Mouse (Mus musculus): ENCODE results near the gene Ms4a6b. TPM values are rescaled to one million over a fixed set of nuclear protein-coding genes. Genes with fewer than 3 reads are reported as not detected.
"Not testable (repeated sequence)": the region's sequence is repeated elsewhere in the genome, so short reads cannot be mapped to it uniquely, and the experiment has no call there.

The Ms4a6b gene
- polyA plus RNA-seq, 1 experiment from 2014 or later = 5.0 TPM

DNA sequence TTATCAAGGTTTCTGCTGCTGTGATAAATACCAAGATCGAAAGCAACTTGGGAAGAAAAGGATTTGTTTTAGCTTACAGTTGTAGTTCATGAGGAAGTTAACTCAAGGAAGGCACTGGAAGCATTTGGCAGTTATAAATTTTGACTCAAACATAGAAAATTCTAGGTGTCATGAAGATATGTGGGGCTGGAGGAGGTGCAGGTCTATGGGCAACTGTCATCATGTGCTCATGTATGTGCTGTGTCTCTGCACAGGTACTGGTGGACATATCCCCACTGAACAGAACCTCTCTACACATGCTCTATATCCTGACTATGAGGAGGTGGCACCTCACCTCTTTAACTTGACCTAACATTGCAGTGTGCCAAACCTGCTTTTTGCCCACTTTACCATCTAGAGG, 29.7 kb upstream of the Ms4a6b start:
- H3K27me3 ChIP-seq (ENCODE audit: control insufficient read depth, insufficient read depth, low read length) = no peaks in the 10 kb centered on the region
- no peak overlapping the region for H3K4me2 ChIP-seq (replicated peaks; ENCODE audit: low read depth, low read length)
- no peaks in the 10 kb centered on the region for H3K9me3 ChIP-seq (ENCODE audit: control insufficient read depth, low read length)
- H3K9ac ChIP-seq (ENCODE audit: low read depth, low read length) = no peak overlapping the region
- no peak overlapping the region for H3K4me3 ChIP-seq (ENCODE audit: low read depth, low read length)
- no peak for ATAC-seq (ENCODE audit: low FRiP score)
- DNase-seq (ENCODE audit: low spot score) = no peak
- H3K27ac ChIP-seq (ENCODE audit: low read depth, low read length) = no peak overlapping the region
- 90% methylated on average over 1 of the region's 1 CpGs for WGBS
- no peaks in the 10 kb centered on the region for H3K36me3 ChIP-seq (ENCODE audit: control insufficient read depth, insufficient read depth, low read length)
- H3K4me1 ChIP-seq (replicated peaks; ENCODE audit: control insufficient read depth, insufficient read depth, low read length) = no peaks in the 10 kb centered on the region

DNA sequence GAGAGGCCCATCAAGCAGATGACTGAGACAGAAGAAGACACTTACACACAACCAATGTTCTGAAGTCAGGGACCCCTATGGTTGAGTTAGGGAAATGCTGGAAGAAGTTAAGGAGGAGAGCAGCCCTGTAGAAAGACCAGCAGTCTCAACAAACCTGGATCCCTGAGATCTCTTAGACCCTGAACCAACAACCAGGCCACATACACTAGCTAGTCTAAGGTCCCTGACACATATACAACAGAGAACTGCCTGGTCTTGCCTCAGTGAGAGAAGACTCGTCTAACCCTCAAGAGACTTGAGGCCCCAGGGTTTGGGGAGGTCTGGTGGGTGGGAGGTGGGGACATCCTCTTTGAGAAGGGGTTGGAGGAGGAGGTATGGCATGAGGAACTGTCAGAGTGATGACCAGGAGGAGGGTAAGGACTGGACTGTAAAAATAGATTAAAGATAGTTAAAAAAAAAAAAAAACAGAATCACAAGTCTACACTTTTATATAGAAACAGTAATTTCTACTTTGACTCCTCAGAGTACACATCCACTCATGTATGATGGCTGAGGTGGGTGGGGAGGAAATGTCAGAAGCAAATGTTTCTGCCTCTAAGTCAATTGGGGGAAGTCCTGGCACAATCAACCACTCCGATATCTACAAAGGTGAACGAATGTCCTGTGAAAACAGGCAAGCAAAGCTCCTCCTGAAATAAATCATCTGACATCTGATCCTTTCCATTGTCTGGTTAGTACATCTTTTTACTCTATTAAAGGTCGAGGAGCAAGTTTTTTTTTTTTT, 24.7 kb upstream of the Ms4a6b start:
- Histone ChIP-seq H3K4me3 (ENCODE audit: low read depth, low read length) (no peak overlapping the region), H3K27ac (ENCODE audit: low read depth, low read length) (no peak overlapping the region), H3K9me3 (ENCODE audit: control insufficient read depth, low read length) (no peaks in the 10 kb centered on the region), H3K4me1 (replicated peaks; ENCODE audit: control insufficient read depth, insufficient read depth, low read length) (no peaks in the 10 kb centered on the region), H3K9ac (ENCODE audit: low read depth, low read length) (no peak overlapping the region), H3K36me3 (ENCODE audit: control insufficient read depth, insufficient read depth, low read length) (no peaks in the 10 kb centered on the region), H3K4me2 (replicated peaks; ENCODE audit: low read depth, low read length) (no peak overlapping the region), H3K27me3 (ENCODE audit: control insufficient read depth, insufficient read depth, low read length) (no peaks in the 10 kb centered on the region)
- ATAC-seq (ENCODE audit: low FRiP score) (no peak), DNase-seq (ENCODE audit: low spot score) (no peak)
- WGBS = 73% methylated on average over 4 of the region's 4 CpGs

DNA sequence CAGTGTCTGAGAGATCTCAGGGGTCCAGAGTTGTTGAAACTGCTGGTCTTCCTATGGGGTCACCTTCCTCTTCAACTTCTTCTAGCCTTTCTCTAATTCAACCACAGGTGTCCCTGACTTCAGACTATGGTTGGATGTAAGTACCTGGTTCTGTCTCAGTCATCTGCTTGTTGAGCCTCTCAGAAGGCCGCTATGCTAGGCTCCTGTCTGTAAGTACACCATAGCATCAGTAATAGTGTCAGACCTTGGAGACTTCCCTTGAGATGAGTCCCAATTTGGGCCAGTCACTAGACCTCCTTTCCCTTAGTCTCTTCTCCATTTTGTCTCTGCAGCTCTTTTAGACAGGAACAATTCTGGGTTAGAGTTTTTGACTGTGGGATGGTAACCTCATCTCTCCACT, 23.6 kb upstream of the Ms4a6b start:
- 67% methylated on average over 1 of the region's 1 CpGs for WGBS
- no peak for ATAC-seq (ENCODE audit: low FRiP score)
- H3K9me3 ChIP-seq (ENCODE audit: control insufficient read depth, low read length) = no peaks in the 10 kb centered on the region
- no peak overlapping the region for H3K27ac ChIP-seq (ENCODE audit: low read depth, low read length)
- no peaks in the 10 kb centered on the region for H3K4me1 ChIP-seq (replicated peaks; ENCODE audit: control insufficient read depth, insufficient read depth, low read length)
- no peaks in the 10 kb centered on the region for H3K27me3 ChIP-seq (ENCODE audit: control insufficient read depth, insufficient read depth, low read length)
- DNase-seq (ENCODE audit: low spot score) = no peak
- H3K4me3 ChIP-seq (ENCODE audit: low read depth, low read length) = no peak overlapping the region
- H3K9ac ChIP-seq (ENCODE audit: low read depth, low read length) = no peak overlapping the region
- no peaks in the 10 kb centered on the region for H3K36me3 ChIP-seq (ENCODE audit: control insufficient read depth, insufficient read depth, low read length)
- H3K4me2 ChIP-seq (replicated peaks; ENCODE audit: low read depth, low read length) = no peak overlapping the region

DNA sequence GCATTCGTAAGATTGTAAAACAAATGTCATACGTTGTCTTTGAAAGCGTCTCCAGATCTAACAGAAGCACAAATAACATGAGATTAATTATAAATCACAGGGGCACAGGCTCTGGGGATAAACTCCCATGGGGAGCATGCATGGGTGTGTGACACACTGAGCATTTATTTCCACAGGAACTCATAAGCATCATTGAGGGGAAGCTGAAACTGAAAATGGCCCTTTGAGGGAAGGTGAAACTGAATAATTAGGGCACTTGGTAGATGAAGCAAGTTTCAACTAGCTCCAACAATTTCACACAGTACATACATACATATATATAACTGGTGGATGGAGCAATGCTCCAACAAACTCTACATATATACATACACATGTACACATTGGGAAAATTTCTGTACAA, 21.8 kb upstream of the Ms4a6b start:
- H3K4me3 ChIP-seq (ENCODE audit: low read depth, low read length) = no peak overlapping the region
- H3K36me3 ChIP-seq (ENCODE audit: control insufficient read depth, insufficient read depth, low read length) = no peaks in the 10 kb centered on the region
- H3K9ac ChIP-seq (ENCODE audit: low read depth, low read length) = no peak overlapping the region
- no peak overlapping the region for H3K4me2 ChIP-seq (replicated peaks; ENCODE audit: low read depth, low read length)
- WGBS = 87% methylated on average over 3 of the region's 3 CpGs
- ATAC-seq (ENCODE audit: low FRiP score) (no peak), DNase-seq (ENCODE audit: low spot score) (no peak)
- no peaks in the 10 kb centered on the region for H3K9me3 ChIP-seq (ENCODE audit: control insufficient read depth, low read length)
- H3K4me1 ChIP-seq (replicated peaks; ENCODE audit: control insufficient read depth, insufficient read depth, low read length) = no peaks in the 10 kb centered on the region
- no peaks in the 10 kb centered on the region for H3K27me3 ChIP-seq (ENCODE audit: control insufficient read depth, insufficient read depth, low read length)
- H3K27ac ChIP-seq (ENCODE audit: low read depth, low read length) = no peak overlapping the region

DNA sequence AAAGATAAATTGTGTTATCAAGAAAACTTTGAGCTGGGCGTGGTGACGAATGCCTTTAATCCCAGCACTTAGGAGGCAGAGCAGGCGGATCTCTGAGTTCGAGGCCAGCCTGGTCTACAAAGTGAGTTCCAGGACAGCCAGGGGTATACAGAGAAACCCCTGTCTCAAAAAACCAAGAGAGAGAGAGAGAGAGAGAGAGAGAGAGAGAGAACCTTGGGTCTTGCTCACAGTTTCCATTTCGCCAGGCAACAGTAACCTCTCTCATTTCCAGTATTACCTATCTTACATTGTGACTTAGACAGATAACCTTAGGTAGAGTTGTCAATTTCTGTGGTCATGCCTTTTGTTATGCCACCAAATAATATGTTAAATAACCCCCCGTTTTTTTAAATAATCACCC, 20.0 kb upstream of the Ms4a6b start:
- Histone ChIP-seq H3K27me3 (ENCODE audit: control insufficient read depth, insufficient read depth, low read length) (no peaks in the 10 kb centered on the region), H3K9me3 (ENCODE audit: control insufficient read depth, low read length) (no peaks in the 10 kb centered on the region), H3K9ac (ENCODE audit: low read depth, low read length) (no peak overlapping the region), H3K4me2 (replicated peaks; ENCODE audit: low read depth, low read length) (no peak overlapping the region), H3K4me1 (replicated peaks; ENCODE audit: control insufficient read depth, insufficient read depth, low read length) (no peaks in the 10 kb centered on the region), H3K27ac (ENCODE audit: low read depth, low read length) (no peak overlapping the region), H3K36me3 (ENCODE audit: control insufficient read depth, insufficient read depth, low read length) (no peaks in the 10 kb centered on the region), H3K4me3 (ENCODE audit: low read depth, low read length) (no peak overlapping the region)
- DNase-seq (ENCODE audit: low spot score) (no peak), ATAC-seq (ENCODE audit: low FRiP score) (no peak)
- WGBS = 84% methylated on average over 6 of the region's 6 CpGs

DNA sequence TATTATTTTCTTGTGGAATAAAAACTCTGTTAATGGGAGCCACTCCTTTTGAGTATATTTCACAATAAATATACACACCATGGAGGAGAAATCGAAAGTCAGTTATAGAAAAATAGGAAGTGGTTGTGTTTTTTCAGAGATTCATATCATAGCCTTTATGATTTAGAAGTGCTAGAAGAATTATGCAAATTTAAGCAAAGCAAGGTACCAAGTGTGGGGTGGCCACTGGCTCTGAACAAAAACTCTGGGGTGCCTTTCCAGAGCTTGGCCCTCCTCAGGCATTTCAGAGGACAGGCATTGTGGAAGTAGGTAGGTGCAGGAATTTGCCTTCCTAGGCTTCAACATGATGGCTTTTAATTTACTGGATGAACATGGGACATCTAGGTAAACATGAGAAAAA, 19.0 kb upstream of the Ms4a6b start:
- H3K4me2 ChIP-seq (replicated peaks; ENCODE audit: low read depth, low read length); H3K9ac ChIP-seq (ENCODE audit: low read depth, low read length); H3K27ac ChIP-seq (ENCODE audit: low read depth, low read length); H3K4me3 ChIP-seq (ENCODE audit: low read depth, low read length); ATAC-seq (ENCODE audit: low FRiP score); DNase-seq (ENCODE audit: low spot score); H3K36me3 ChIP-seq (ENCODE audit: control insufficient read depth, insufficient read depth, low read length); H3K9me3 ChIP-seq (ENCODE audit: control insufficient read depth, low read length); H3K4me1 ChIP-seq (replicated peaks; ENCODE audit: control insufficient read depth, insufficient read depth, low read length); H3K27me3 ChIP-seq (ENCODE audit: control insufficient read depth, insufficient read depth, low read length): not testable (repeated sequence)
- 90% methylated on average over 1 of the region's 1 CpGs for WGBS

DNA sequence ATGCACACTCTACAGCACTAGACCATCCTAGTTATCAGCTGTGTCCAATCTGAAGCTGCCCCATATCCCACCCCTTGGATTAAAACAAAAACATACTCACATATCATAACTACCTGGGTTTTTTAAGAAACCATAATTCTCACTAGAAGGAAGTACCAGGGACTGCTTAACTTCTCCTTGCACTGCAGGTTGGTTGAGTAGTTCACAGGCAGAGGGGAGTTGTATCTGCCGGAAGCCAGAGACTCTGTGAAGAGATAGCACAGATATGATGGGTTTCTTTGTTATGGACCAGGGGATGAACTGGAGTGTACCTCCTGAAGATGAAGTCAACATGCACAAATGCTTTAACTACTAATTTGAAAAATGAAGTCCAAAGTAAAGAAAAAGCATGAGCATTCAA, 15.5 kb upstream of the Ms4a6b start:
- Histone ChIP-seq H3K9ac (ENCODE audit: low read depth, low read length) (no peak overlapping the region), H3K27me3 (ENCODE audit: control insufficient read depth, insufficient read depth, low read length) (no peaks in the 10 kb centered on the region), H3K9me3 (ENCODE audit: control insufficient read depth, low read length) (no peaks in the 10 kb centered on the region), H3K4me3 (ENCODE audit: low read depth, low read length) (no peak overlapping the region), H3K4me2 (replicated peaks; ENCODE audit: low read depth, low read length) (no peak overlapping the region), H3K36me3 (ENCODE audit: control insufficient read depth, insufficient read depth, low read length) (no peaks in the 10 kb centered on the region), H3K27ac (ENCODE audit: low read depth, low read length) (no peak overlapping the region), H3K4me1 (replicated peaks; ENCODE audit: control insufficient read depth, insufficient read depth, low read length) (no peaks in the 10 kb centered on the region)
- no peak for DNase-seq (ENCODE audit: low spot score)
- 88% methylated on average over 1 of the region's 1 CpGs for WGBS
- ATAC-seq (ENCODE audit: low FRiP score) = no peak

DNA sequence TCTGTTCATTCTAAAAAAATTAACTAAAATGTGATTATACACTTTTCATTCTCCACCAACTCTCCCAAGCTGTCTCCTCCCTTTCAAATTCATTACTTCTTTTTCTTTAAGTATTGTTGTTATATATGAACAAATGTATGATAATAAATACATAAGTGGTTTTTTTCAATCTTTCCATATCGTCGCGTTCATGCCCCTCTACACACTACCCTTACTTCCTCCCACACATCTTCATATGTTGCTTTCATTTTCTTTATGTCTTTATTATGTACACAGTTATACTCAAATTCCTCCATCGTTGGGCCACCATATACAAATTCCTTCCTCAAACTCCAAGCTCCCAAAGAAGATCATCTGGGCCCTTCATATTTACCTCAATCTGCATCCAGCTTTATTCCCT, 15.0 kb upstream of the Ms4a6b start:
- Histone ChIP-seq H3K9me3 (ENCODE audit: control insufficient read depth, low read length) (no peaks in the 10 kb centered on the region), H3K4me3 (ENCODE audit: low read depth, low read length) (no peak overlapping the region), H3K27me3 (ENCODE audit: control insufficient read depth, insufficient read depth, low read length) (no peaks in the 10 kb centered on the region), H3K4me2 (replicated peaks; ENCODE audit: low read depth, low read length) (no peak overlapping the region), H3K4me1 (replicated peaks; ENCODE audit: control insufficient read depth, insufficient read depth, low read length) (no peaks in the 10 kb centered on the region), H3K9ac (ENCODE audit: low read depth, low read length) (no peak overlapping the region), H3K27ac (ENCODE audit: low read depth, low read length) (no peak overlapping the region), H3K36me3 (ENCODE audit: control insufficient read depth, insufficient read depth, low read length) (no peaks in the 10 kb centered on the region)
- DNase-seq (ENCODE audit: low spot score) (no peak), ATAC-seq (ENCODE audit: low FRiP score) (no peak)
- WGBS = 93% methylated on average over 4 of the region's 4 CpGs

DNA sequence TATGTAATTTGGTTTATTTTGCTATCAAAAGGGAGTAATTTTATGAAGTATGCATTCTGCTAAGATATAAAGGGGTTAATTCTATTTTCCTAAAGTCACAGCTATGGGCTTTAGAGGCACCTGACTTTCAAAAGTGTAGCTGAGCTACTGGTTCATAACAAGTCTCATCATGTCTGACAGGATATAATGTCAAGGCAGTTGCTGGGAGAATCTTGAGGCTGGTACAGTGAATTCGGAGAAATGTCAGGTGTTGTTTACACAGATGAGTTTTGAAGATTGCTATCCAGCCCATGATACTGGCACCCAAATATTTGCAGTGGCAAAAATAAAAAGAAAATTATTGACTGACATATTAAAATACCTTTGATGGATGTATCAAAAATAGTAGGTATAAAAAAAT, 11.5 kb upstream of the Ms4a6b start:
- H3K27ac ChIP-seq (ENCODE audit: low read depth, low read length) = no peak overlapping the region
- no peak for DNase-seq (ENCODE audit: low spot score)
- 88% methylated on average over 1 of the region's 1 CpGs for WGBS
- no peak overlapping the region for H3K9ac ChIP-seq (ENCODE audit: low read depth, low read length)
- ATAC-seq (ENCODE audit: low FRiP score) = no peak
- H3K4me2 ChIP-seq (replicated peaks; ENCODE audit: low read depth, low read length) = no peak overlapping the region
- H3K27me3 ChIP-seq (ENCODE audit: control insufficient read depth, insufficient read depth, low read length) = no peaks in the 10 kb centered on the region
- no peaks in the 10 kb centered on the region for H3K9me3 ChIP-seq (ENCODE audit: control insufficient read depth, low read length)
- H3K4me3 ChIP-seq (ENCODE audit: low read depth, low read length) = no peak overlapping the region
- H3K4me1 ChIP-seq (replicated peaks; ENCODE audit: control insufficient read depth, insufficient read depth, low read length) = no peaks in the 10 kb centered on the region
- no peaks in the 10 kb centered on the region for H3K36me3 ChIP-seq (ENCODE audit: control insufficient read depth, insufficient read depth, low read length)

All from hindbrain, embryonic 11.5 days (tissue).